Mouse (Mus musculus): Measurements from ENCODE around the gene Tbl2. TPM values are rescaled to one million over a fixed set of nuclear protein-coding genes. Genes with fewer than 3 reads are reported as not detected.

Gene Tbl2
- polyA plus RNA-seq, 1 experiment from 2014 or later, result 20.6 TPM

DNA sequence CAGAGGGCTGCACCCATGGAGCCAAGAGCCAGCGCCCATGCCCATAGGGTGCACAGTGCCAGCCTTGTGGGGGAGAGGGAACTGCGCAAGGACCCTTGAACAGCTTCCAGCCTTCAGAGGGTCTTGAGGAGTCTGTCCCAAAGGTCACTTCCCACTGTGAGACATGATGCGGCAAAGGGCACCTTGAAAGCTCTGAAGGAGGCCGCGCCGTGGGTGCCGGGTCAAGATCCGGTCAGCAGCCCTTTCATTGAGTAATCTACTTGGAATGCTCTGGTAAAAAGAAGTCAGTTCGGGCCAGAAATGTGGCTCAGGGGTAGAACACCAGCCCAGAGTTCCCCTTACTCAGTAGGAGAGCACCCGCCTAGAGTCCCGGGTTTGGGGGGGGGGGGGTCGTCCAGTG is 35.7 kb upstream of the Tbl2 start:
- Histone ChIP-seq H3K27me3 (ENCODE audit: control insufficient read depth, insufficient read depth, low read depth, low read length) (peaks cover 4% of the 10 kb centered on the region; the same call in 1 of the 2 replicates), H3K9ac (ENCODE audit: low read length) (no peak overlapping the region), H3K4me1 (replicated peaks; ENCODE audit: control insufficient read depth, insufficient read depth, low read length) (peaks cover 3% of the 10 kb centered on the region; the same call in 1 of the 2 replicates), H3K9me3 (ENCODE audit: control insufficient read depth, low read length) (no peaks in the 10 kb centered on the region), H3K4me2 (ENCODE audit: low read depth, low read length) (no peak overlapping the region), H3K36me3 (ENCODE audit: control insufficient read depth, insufficient read depth, low read length) (no peaks in the 10 kb centered on the region), H3K27ac (ENCODE audit: low read length) (no peak overlapping the region), H3K4me3 (ENCODE audit: low read length) (no peak overlapping the region)
- ATAC-seq (ENCODE audit: low read depth), result no peak
- 87% methylated on average over 12 of the region's 12 CpGs for WGBS

DNA sequence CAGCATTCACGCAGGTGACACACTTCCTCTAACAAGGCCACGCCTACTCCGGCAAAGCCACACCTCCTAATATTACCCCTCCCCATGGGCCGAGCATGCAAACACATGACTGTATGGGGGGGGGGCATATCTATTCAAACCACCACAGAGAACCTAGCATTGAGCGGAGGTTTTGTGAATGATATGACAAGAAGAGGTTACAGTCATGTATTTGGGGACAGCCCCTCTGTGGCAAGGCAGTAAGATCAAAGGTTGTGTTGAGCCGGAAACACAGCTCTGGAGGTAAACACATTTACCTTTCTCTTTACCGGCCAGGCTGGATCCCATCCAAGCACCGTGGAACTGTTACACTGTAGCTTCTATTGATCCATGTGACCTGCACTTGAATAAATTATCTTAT is 34.2 kb upstream of the Tbl2 start:
- Histone ChIP-seq H3K27ac (ENCODE audit: low read length) (no peak overlapping the region), H3K9ac (ENCODE audit: low read length) (no peak overlapping the region), H3K9me3 (ENCODE audit: control insufficient read depth, low read length) (no peaks in the 10 kb centered on the region), H3K27me3 (ENCODE audit: control insufficient read depth, insufficient read depth, low read depth, low read length) (no peaks in the 10 kb centered on the region; the same call in 1 of the 2 replicates), H3K4me2 (ENCODE audit: low read depth, low read length) (no peak overlapping the region), H3K4me3 (ENCODE audit: low read length) (no peak overlapping the region), H3K36me3 (ENCODE audit: control insufficient read depth, insufficient read depth, low read length) (no peaks in the 10 kb centered on the region), H3K4me1 (replicated peaks; ENCODE audit: control insufficient read depth, insufficient read depth, low read length) (peaks cover 4% of the 10 kb centered on the region; the same call in 1 of the 2 replicates)
- ATAC-seq (ENCODE audit: low read depth), result no peak
- 73% methylated on average over 8 of the region's 8 CpGs for WGBS

DNA sequence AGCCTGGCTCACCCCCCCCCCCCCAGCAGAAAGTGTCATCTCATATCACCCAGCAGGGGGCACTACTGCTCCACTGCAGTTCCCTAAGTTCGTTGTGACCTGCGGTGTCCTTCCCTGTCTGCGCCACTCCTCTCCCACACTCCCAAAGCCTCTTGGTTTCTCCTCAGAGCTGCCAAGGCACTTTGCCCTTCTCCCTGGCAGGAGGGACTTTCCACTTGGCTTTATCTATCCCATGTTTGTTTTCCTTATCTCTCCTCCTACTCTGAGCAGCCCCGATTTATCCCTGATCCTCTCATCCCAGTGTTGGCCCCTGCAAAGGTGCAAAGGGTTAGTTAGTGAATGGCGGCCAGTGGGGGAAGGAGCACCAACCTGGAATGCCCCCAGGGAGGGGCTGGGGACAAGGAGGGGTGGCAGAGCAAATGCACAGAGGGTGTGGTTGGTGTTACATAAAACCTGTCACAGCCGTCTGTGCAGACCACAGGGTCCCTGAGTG is 30.8 kb upstream of the Tbl2 start:
- H3K4me3 ChIP-seq (ENCODE audit: low read length), result no peak overlapping the region
- H3K9ac ChIP-seq (ENCODE audit: low read length), result no peak overlapping the region
- no peaks in the 10 kb centered on the region for H3K9me3 ChIP-seq (ENCODE audit: control insufficient read depth, low read length)
- peaks cover 3% of the 10 kb centered on the region; the same call in 1 of the 2 replicates for H3K27me3 ChIP-seq (ENCODE audit: control insufficient read depth, insufficient read depth, low read depth, low read length)
- H3K36me3 ChIP-seq (ENCODE audit: control insufficient read depth, insufficient read depth, low read length), result no peaks in the 10 kb centered on the region
- H3K4me2 ChIP-seq (ENCODE audit: low read depth, low read length), result no peak overlapping the region
- peaks cover 4% of the 10 kb centered on the region; the same call in 1 of the 2 replicates for H3K4me1 ChIP-seq (replicated peaks; ENCODE audit: control insufficient read depth, insufficient read depth, low read length)
- WGBS, result 5% methylated on average over 6 of the region's 6 CpGs
- H3K27ac ChIP-seq (ENCODE audit: low read length), result 0 out of 2 replicates have a peak overlapping the region, but pooled peaks have one; percentile 12
- peak; percentile 82 for ATAC-seq (ENCODE audit: low read depth)

DNA sequence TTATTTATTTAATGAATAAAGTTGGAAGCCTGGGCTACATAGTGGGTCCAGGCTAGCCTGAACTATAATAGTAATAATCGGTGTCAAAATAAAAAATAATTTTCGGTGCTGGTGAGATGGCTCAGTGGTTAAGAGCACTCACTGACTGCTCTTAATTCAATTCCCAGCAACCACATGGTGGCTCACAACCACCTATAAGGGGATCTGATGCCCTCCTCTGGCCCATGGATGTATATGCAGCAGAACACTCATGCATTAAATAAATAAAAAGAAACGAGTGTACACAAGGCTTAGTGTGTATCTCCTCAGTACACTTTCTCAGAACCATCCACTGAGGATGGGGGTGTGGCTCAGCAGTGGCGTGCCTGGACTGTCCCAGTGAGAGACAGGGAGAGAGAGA is 28.7 kb upstream of the Tbl2 start:
- WGBS, result 58% methylated on average over 4 of the region's 4 CpGs
- no peaks in the 10 kb centered on the region for H3K36me3 ChIP-seq (ENCODE audit: control insufficient read depth, insufficient read depth, low read length)
- ATAC-seq (ENCODE audit: low read depth), result no peak
- no peaks in the 10 kb centered on the region for H3K9me3 ChIP-seq (ENCODE audit: control insufficient read depth, low read length)
- no peak overlapping the region for H3K27ac ChIP-seq (ENCODE audit: low read length)
- H3K4me2 ChIP-seq (ENCODE audit: low read depth, low read length), result no peak overlapping the region
- no peak overlapping the region for H3K4me3 ChIP-seq (ENCODE audit: low read length)
- H3K27me3 ChIP-seq (ENCODE audit: control insufficient read depth, insufficient read depth, low read depth, low read length), result peaks cover 3% of the 10 kb centered on the region; the same call in 1 of the 2 replicates
- H3K4me1 ChIP-seq (replicated peaks; ENCODE audit: control insufficient read depth, insufficient read depth, low read length), result peaks cover 4% of the 10 kb centered on the region; the same call in 1 of the 2 replicates
- no peak overlapping the region for H3K9ac ChIP-seq (ENCODE audit: low read length)

DNA sequence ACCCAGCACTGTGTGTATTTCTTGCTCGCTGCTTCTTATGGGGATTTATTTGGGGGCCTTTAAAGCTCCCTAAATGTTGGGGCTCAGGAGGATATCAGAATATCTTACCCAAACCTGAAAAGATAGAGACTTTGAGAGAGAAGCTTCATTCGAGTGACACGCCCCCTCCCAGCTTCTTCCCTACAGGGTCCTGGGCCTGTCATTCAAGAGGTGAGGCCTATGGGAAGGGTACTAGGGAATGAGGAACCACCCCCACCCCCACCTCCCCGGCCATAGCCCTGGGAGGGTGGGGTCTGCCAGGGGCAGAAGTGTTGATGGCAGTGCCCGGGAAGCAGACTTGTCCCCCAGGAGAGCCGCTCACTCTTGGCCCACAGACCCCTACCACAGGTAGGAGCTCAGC is 23.3 kb upstream of the Tbl2 start:
- no peak for ATAC-seq (ENCODE audit: low read depth)
- no peak overlapping the region for H3K9ac ChIP-seq (ENCODE audit: low read length)
- no peaks in the 10 kb centered on the region for H3K4me1 ChIP-seq (replicated peaks; ENCODE audit: control insufficient read depth, insufficient read depth, low read length)
- H3K27me3 ChIP-seq (ENCODE audit: control insufficient read depth, insufficient read depth, low read depth, low read length), result peaks cover 3% of the 10 kb centered on the region; the same call in 1 of the 2 replicates
- no peaks in the 10 kb centered on the region for H3K36me3 ChIP-seq (ENCODE audit: control insufficient read depth, insufficient read depth, low read length)
- 59% methylated on average over 6 of the region's 6 CpGs for WGBS
- no peak overlapping the region for H3K4me2 ChIP-seq (ENCODE audit: low read depth, low read length)
- H3K27ac ChIP-seq (ENCODE audit: low read length), result no peak overlapping the region
- H3K4me3 ChIP-seq (ENCODE audit: low read length), result no peak overlapping the region
- no peaks in the 10 kb centered on the region for H3K9me3 ChIP-seq (ENCODE audit: control insufficient read depth, low read length)

DNA sequence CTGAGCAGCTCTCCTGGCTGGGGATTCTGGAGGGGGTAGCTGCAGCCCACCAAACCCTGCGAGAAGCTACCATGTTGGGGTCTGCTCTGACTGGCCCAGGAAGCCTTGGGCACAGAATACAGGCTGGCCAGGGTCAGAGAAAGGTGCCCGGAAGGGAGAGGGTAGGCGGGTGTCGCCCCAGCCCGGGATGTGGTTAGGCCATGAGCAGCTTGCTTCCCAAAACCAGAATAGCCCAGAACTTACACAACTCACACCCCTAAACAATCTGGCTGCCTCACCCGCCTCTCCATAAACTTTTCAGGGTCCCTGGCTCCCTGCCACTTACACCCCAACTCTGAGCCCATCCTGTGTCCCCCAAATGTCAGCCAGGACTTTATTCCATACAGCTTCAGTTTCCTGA is 21.8 kb upstream of the Tbl2 start:
- H3K4me1 ChIP-seq (replicated peaks; ENCODE audit: control insufficient read depth, insufficient read depth, low read length), result no peaks in the 10 kb centered on the region
- no peak for ATAC-seq (ENCODE audit: low read depth)
- H3K27ac ChIP-seq (ENCODE audit: low read length), result no peak overlapping the region
- no peaks in the 10 kb centered on the region for H3K36me3 ChIP-seq (ENCODE audit: control insufficient read depth, insufficient read depth, low read length)
- no peaks in the 10 kb centered on the region for H3K9me3 ChIP-seq (ENCODE audit: control insufficient read depth, low read length)
- 76% methylated on average over 6 of the region's 6 CpGs for WGBS
- H3K9ac ChIP-seq (ENCODE audit: low read length), result no peak overlapping the region
- H3K4me3 ChIP-seq (ENCODE audit: low read length), result no peak overlapping the region
- peaks cover 3% of the 10 kb centered on the region; the same call in 1 of the 2 replicates for H3K27me3 ChIP-seq (ENCODE audit: control insufficient read depth, insufficient read depth, low read depth, low read length)
- H3K4me2 ChIP-seq (ENCODE audit: low read depth, low read length), result no peak overlapping the region

DNA sequence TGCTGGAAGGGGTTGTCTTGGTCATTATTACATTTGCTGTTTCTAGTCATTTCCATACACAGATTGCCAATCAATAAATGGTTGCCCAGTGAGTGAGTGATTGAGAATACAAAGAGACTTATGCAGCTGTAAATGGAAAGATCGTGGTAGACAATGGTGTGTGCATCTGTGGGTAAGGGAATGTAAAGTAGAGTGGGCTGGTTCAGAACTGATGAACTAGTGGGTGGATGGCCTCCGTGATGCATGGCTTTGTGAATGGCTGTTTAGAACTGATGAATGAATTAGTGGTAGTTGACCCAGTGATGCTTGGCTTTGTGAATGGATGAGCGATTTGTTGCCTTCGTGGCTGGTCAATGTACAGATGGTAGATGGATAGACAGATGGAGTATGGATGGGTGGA is 19.7 kb upstream of the Tbl2 start:
- Histone ChIP-seq H3K9ac (ENCODE audit: low read length) (no peak overlapping the region), H3K27ac (ENCODE audit: low read length) (no peak overlapping the region), H3K4me1 (replicated peaks; ENCODE audit: control insufficient read depth, insufficient read depth, low read length) (no peaks in the 10 kb centered on the region), H3K4me2 (ENCODE audit: low read depth, low read length) (no peak overlapping the region), H3K4me3 (ENCODE audit: low read length) (no peak overlapping the region), H3K27me3 (ENCODE audit: control insufficient read depth, insufficient read depth, low read depth, low read length) (peaks cover 13% of the 10 kb centered on the region), H3K36me3 (ENCODE audit: control insufficient read depth, insufficient read depth, low read length) (no peaks in the 10 kb centered on the region), H3K9me3 (ENCODE audit: control insufficient read depth, low read length) (no peaks in the 10 kb centered on the region)
- 78% methylated on average over 4 of the region's 4 CpGs for WGBS
- ATAC-seq (ENCODE audit: low read depth), result no peak

DNA sequence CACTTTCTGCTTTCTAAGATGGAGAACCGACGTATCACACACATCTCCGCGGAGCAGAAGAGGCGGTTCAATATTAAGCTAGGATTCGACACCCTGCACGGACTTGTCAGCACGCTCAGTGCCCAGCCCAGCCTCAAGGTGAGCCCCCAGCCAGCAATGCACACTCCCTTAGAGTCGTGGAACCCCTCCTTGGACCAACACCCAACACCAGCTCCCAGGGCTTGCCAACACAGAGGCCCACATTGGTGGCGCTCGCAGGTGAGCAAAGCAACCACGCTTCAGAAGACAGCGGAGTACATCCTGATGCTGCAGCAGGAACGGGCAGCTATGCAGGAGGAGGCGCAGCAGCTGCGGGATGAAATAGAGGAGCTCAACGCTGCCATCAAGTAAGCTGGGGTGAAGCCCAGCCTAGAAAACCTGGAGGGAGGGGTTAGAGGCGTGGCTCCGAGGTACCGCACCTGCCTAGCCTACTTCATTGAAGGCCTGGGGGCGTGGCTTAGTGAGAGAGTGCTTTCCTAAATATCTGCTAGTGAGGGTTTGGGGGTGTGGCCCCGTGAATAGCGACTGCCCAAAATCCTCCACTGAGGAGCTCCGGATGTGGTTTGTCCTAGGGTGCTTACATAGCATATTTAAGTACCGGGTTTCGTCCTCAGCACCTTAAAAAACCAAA is 15.6 kb upstream of the Tbl2 start:
- Histone ChIP-seq H3K36me3 (ENCODE audit: control insufficient read depth, insufficient read depth, low read length) (no peaks in the 10 kb centered on the region), H3K27me3 (ENCODE audit: control insufficient read depth, insufficient read depth, low read depth, low read length) (peaks cover 13% of the 10 kb centered on the region), H3K4me1 (replicated peaks; ENCODE audit: control insufficient read depth, insufficient read depth, low read length) (no peaks in the 10 kb centered on the region), H3K9me3 (ENCODE audit: control insufficient read depth, low read length) (no peaks in the 10 kb centered on the region), H3K4me2 (ENCODE audit: low read depth, low read length) (peak overlapping the region; percentile 44), H3K9ac (ENCODE audit: low read length) (no peak overlapping the region), H3K4me3 (ENCODE audit: low read length) (peak overlapping the region; percentile 19), H3K27ac (ENCODE audit: low read length) (no peak overlapping the region)
- WGBS, result 4% methylated on average over 26 of the region's 26 CpGs
- ATAC-seq (ENCODE audit: low read depth), result peak; percentile 85

DNA sequence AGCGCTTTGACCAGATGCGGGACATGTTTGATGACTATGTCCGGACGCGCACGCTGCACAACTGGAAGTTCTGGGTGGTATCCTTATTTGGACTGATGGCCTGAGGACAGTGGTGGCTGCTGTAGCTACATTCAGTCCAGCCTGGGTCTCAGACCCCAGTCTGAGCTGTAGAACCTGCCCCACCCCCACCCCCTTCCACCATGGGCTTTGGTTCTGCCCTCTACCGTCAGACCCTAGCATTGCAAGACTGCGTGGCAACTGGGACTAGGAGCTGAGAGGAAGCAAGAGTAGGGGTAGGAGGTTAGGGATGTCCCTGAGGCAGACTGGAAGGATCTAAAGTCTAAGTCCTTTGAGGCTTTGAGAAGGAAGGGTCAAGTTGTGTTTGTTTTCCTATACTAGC is 14.9 kb upstream of the Tbl2 start:
- Histone ChIP-seq H3K9me3 (ENCODE audit: control insufficient read depth, low read length) (no peaks in the 10 kb centered on the region), H3K4me3 (ENCODE audit: low read length) (peak overlapping the region; percentile 19), H3K9ac (ENCODE audit: low read length) (no peak overlapping the region), H3K27me3 (ENCODE audit: control insufficient read depth, insufficient read depth, low read depth, low read length) (peaks cover 13% of the 10 kb centered on the region), H3K4me1 (replicated peaks; ENCODE audit: control insufficient read depth, insufficient read depth, low read length) (no peaks in the 10 kb centered on the region), H3K4me2 (ENCODE audit: low read depth, low read length) (peak overlapping the region; percentile 44), H3K36me3 (ENCODE audit: control insufficient read depth, insufficient read depth, low read length) (no peaks in the 10 kb centered on the region), H3K27ac (ENCODE audit: low read length) (no peak overlapping the region)
- 4% methylated on average over 8 of the region's 8 CpGs for WGBS
- ATAC-seq (ENCODE audit: low read depth), result peak; percentile 34; the same call in 1 of the 2 replicates
